Mouse (Mus musculus) liver, embryonic 14.5 days (tissue): ENCODE results near the gene Ier2. TPM values are rescaled to one million over a fixed set of nuclear protein-coding genes. Genes with fewer than 3 reads are reported as not detected.

Experiments used
- ATAC-seq: fragments of 200-750 bp; cut with Nextera tagmentation; 2 replicates; pipeline ENCODE4 v1.8.0; 2017; ENCODE audit warnings: moderate number of reproducible peaks, mild to moderate bottlenecking, moderate library complexity; ENCODE audit not compliant: insufficient read depth
- DNase-seq, 3 experiments: peaks; one replicate each; pipeline ENCODE4 v3.0.0-alpha.2; 2012 to 2013; ENCODE audit warnings: low read depth in 3 of 3, low spot score in 3 of 3
- H3K27ac ChIP-seq: fragments of 300-500 bp; sonication (generic); 2 replicates; pipeline ENCODE4 v1.5.1; 2014; ENCODE audit warnings: moderate library complexity, mild to moderate bottlenecking, control low read depth, inconsistent platforms
- H3K27me3 ChIP-seq: fragments of 300-500 bp; sonication (generic); 2 replicates; pipeline ENCODE4 v1.6.1; 2014; ENCODE audit warnings: mild to moderate bottlenecking, low read length, moderate library complexity; ENCODE audit not compliant: control insufficient read depth, insufficient read depth
- H3K36me3 ChIP-seq: fragments of 300-500 bp; sonication (generic); replicated peaks from 2 replicates; pipeline ENCODE4 v1.6.1; 2014; ENCODE audit warnings: low read depth; ENCODE audit not compliant: control insufficient read depth, insufficient read depth
- H3K4me1 ChIP-seq, 2 experiments: fragments of 200-500 bp in 1 of 2; fragments of 300-500 bp in 1 of 2; sonication (generic) in 1 of 2; replicated peaks; 2 replicates each; pipeline ENCODE4 v1.6.1; 2012 to 2014; ENCODE audit warnings: antibody characterized with exemption in 1 of 2, inconsistent platforms in 1 of 2, low read length in 1 of 2; ENCODE audit not compliant: control insufficient read depth in 2 of 2, insufficient read depth in 2 of 2
- H3K4me2 ChIP-seq: fragments of 300-500 bp; sonication (generic); 2 replicates; pipeline ENCODE4 v1.6.1; 2014; ENCODE audit warnings: low read depth, mild to moderate bottlenecking, control low read depth, moderate library complexity
- H3K4me3 ChIP-seq, 2 experiments: fragments of 200-500 bp in 1 of 2; fragments of 300-500 bp in 1 of 2; sonication (generic) in 1 of 2; 2 replicates each; pipeline ENCODE4 v1.5.1; 2012 to 2014; ENCODE audit warnings: low read depth in 2 of 2, low read length in 2 of 2, mild to moderate bottlenecking in 2 of 2, control low read depth in 1 of 2, inconsistent platforms in 1 of 2, moderate library complexity in 1 of 2; ENCODE audit not compliant: insufficient read depth in 1 of 2
- H3K9ac ChIP-seq: fragments of 300-500 bp; sonication (generic); replicated peaks from 2 replicates; pipeline ENCODE4 v1.6.1; 2014; ENCODE audit warnings: mild to moderate bottlenecking, control low read depth, moderate library complexity
- H3K9me3 ChIP-seq: fragments of 300-500 bp; sonication (generic); 2 replicates; pipeline ENCODE4 v1.6.1; 2016; ENCODE audit warnings: low read length, mixed read lengths; ENCODE audit not compliant: control insufficient read depth
- CTCF ChIP-seq: IDR thresholded peaks from 2 replicates; pipeline ENCODE4 v1.5.1; 2016; ENCODE audit warnings: antibody characterized with exemption, low read depth, control low read depth
- EP300 ChIP-seq: IDR thresholded peaks from 2 replicates; pipeline ENCODE4 v1.6.1; 2016; ENCODE audit warnings: antibody characterized with exemption, low read depth
- WGBS: fragments of 180-500 bp; shearing (Covaris S2); extraction: QIAGEN DNeasy Blood & Tissue Kit; methylation state at CpG from one replicate; pipeline ENCODE4 v1.1.7; 2014; ENCODE audit not compliant: insufficient replicate concordance; 5-methylcytosine and 5-hydroxymethylcytosine counted together
- polyA plus RNA-seq, 2 experiments: library from polyadenylated mRNA; depleted of rRNA in 1 of 2; stranded (reverse) in 1 of 2; unstranded in 1 of 2; fragments of >200 nt; fragmentation: Nextera tagmentation in 1 of 2; extraction: Ambion mirVana in 1 of 2; gene quantifications; 2 replicates each; pipeline versions ENCODE4 v1.2.1 to v1.2.3; 2012 to 2014

Ier2 gene
- polyA plus RNA-seq, 2 experiments: 8.4 to 12.6 TPM

DNA sequence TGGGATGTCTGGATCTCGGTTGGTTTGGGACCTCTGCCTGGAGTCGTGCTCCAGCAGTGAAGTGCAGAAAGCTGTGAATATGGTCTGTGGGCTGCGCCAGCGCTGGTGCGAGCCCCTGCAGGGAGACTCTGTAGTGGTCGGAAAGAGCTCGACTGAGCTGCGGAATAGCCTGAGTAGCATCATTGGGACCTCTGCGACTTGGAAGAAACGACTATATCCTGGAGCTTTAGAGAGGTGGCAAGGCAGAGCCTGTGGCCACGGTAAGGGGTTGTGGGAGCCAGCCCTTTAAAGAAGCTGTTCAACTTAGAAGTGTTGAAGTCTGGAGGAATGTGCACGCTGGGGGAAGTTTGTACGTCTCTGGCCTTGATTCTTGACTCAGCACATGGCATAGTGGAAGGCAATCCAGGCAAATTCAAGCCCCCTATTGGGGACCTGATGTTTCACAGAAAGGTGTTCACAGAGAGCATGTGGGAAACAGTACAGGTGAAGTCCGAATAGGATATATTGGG, 2.8 kb upstream of the Ier2 start:
- TF ChIP-seq CTCF (no peak), EP300 (no peak)
- H3K27ac ChIP-seq: peak overlapping the region; percentile 98
- H3K9ac ChIP-seq: peak overlapping the region; percentile 81
- H3K27me3 ChIP-seq: no peaks in the 10 kb centered on the region
- no peaks in the 10 kb centered on the region for H3K36me3 ChIP-seq
- peaks cover 23% of the 10 kb centered on the region in 2 experiments for H3K4me1 ChIP-seq
- peak overlapping the region; percentile 98 for H3K4me2 ChIP-seq
- H3K4me3 ChIP-seq: peak overlapping the region; percentile 85 to 97
- H3K9me3 ChIP-seq: no peaks in the 10 kb centered on the region
- DNase-seq (no peak), ATAC-seq (0 out of 2 replicates have a peak, but pooled peaks have one; percentile 1)
- 3% methylated on average over 14 of the region's 14 CpGs for WGBS

DNA sequence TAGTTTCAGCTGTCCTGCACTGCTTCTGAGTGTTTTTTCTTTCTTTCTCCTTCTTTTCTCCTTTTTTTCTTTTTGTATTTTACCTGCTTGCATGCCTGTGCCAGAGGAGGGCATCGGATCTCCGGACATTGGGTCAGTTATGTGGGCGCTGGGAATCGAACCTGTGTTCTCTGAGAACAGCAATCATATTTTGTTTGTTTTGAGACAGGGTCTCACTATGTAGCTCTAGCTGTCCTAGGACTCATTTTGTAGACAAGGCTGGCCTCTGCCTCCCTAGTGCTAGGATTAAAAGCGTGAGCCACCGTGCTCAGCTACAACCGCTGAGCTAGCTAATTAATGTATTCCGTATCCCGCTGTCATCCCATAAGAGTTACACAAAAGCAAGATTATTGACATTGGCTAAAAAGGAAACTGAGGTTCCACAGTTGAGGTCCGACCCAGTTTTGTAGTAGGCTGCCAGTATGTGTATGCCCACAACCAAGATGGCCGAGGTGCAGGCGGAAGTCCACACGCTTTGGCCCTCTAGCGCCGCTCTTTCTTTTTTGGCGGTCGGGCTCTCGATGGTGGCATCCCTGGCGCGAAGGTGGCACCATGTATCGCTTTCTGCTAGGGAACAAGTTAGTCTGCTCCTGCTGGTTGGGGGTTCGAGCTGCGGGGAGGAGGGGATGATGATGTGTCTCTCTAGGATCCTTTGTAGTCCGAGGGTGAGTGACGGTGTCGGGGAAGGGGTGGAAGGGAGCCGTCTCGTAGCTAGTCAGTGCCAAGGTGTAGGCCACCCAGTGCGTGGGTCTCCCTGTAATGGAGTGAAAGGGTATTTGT, 2.1 kb upstream of the Ier2 start:
- H3K4me2 ChIP-seq: peak overlapping the region; percentile 98
- under 1% methylated on average over 29 of the region's 29 CpGs for WGBS

DNA sequence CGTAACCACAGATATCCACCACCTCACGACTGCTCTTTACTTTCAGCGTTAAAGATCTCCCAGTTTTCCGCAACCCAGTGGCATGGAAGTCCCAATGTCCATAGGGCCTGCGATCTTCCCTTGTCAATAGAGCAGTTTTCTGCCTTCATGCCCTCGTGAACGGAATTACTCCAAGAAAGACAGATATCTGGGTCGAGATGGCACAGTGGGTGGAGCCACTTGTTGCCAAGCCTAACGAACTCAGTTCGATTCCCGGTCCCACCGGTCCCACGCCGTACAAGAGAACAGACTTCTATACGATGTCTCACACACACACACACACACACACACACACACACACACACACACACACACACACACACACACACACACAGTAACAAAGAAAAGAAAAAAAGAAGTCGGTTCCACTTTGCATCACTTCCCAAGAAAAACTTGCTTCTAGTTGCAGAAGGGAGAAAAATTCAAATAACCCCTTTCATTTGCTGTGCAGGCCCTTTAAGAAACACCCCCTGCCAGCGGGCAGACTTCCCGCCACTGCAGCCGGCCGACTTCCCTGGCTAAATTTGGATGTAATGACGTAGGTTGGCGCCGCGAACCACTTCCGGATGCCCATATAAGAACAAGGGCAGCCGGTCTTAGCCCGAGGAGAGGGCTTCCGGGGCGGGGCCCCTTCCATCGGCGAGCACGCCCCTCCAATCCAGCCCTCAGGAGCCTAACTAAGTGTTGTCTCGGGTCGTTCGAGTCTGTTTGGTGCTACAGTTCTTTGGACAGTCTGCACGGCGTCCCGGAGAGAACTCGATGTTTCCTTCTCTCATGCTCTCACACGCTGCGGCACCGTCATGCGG, 1.1 kb upstream of the Ier2 start:
- H3K36me3 ChIP-seq: no peaks in the 10 kb centered on the region
- ATAC-seq: peak; percentile 77

More for the DNA sequence above, 2.1 kb upstream of the Ier2 start:
- no peaks in the 10 kb centered on the region for H3K36me3 ChIP-seq
- ATAC-seq (peak; percentile 43), DNase-seq (peak in 2 of 3 experiments; percentile 68 to 79)
- TF ChIP-seq EP300 (peak; percentile 18; the same call in 1 of the 2 replicates), CTCF (peak; percentile 81)
- peaks cover 26 to 30% of the 10 kb centered on the region in 2 experiments for H3K4me1 ChIP-seq
- no peaks in the 10 kb centered on the region for H3K9me3 ChIP-seq
- H3K27me3 ChIP-seq: no peaks in the 10 kb centered on the region
- peak overlapping the region; percentile 85 to 97 for H3K4me3 ChIP-seq
- peak overlapping the region; percentile 98 for H3K27ac ChIP-seq
- peak overlapping the region; percentile 81 for H3K9ac ChIP-seq

DNA sequence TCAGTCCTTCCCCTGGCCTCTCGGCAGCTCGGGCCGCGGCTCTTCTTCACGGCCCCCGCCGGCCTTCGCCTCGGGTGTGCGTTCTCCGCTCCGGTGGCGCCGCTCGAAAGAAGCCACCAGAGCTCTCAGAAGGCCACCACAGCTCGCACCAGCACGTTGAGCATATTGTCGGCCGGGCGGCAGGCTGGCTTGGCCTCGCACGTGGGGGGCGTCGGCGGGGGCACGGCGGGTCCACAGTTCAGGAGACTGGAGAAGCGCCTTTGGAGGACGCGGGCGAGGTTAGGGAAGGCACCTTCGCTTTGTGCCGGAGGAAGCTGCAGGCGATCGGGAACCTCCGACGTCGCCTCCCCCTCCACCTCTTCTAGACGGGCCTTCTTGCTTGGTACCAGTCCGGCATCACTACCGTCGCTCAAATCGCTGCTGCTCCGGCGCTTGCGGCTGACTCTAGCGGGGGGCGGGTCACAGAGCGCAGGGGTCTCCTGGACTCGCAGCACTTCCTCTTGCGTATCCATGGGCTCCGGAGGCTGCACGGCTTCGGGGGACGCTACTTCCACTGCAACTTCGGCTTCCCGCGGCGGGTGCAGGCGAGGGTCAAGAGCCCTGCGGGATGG, 586 bp downstream of the Ier2 start:
- TF ChIP-seq CTCF (no peak), EP300 (no peak)
- H3K4me1 ChIP-seq: peaks cover 36 to 47% of the 10 kb centered on the region in 2 experiments
- H3K9ac ChIP-seq: peak overlapping the region; percentile 81
- ATAC-seq: no peak
- peak overlapping the region; percentile 98 for H3K4me2 ChIP-seq
- H3K36me3 ChIP-seq: no peaks in the 10 kb centered on the region
- H3K4me3 ChIP-seq: peak overlapping the region; percentile 85 to 89
- no peaks in the 10 kb centered on the region for H3K9me3 ChIP-seq
- DNase-seq: no peak
- no peaks in the 10 kb centered on the region for H3K27me3 ChIP-seq
- WGBS: under 1% methylated on average over 61 of the region's 61 CpGs
- peak overlapping the region; percentile 98 for H3K27ac ChIP-seq

More for the DNA sequence above, 1.1 kb upstream of the Ier2 start:
- DNase-seq: peak; percentile 93 to 97 (median 95)
- Histone ChIP-seq H3K4me2 (peak overlapping the region; percentile 98), H3K9ac (peak overlapping the region; percentile 81), H3K27me3 (no peaks in the 10 kb centered on the region), H3K4me1 (peaks cover 26 to 37% of the 10 kb centered on the region in 2 experiments), H3K27ac (peak overlapping the region; percentile 98), H3K9me3 (no peaks in the 10 kb centered on the region), H3K4me3 (peak overlapping the region; percentile 85 to 97)
- WGBS: 2% methylated on average over 43 of the region's 43 CpGs
- TF ChIP-seq CTCF (no peak), EP300 (no peak)
